9 mouse cellular contexts compared by ENCODE assay signal in the genomic region with DNA sequence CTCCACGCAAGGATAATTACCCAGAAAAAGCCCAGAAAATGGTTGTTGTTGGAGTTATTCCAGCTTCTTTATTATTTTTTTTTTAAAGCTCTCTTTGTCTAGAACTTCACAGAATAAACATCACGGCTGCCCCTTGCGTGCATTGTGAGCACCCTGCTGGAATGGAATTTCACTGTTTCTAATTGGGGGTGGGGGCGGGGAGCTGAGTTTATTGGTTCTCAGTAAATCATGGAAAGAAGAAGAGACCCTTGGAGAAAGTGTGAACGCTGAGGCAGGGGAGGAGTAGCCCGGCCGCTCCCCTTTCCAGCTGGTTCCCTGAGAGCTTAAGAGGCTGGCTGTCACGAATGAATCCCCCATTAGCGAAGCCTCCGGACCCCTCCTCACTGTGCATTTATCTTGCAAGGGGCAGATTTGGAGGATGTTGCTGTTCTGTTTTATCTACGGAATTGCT.
DNase-seq lines count a peak whose midpoint lies in the region; ATAC-seq and TF ChIP-seq lines count a peak whose summit lies in the region.
"Had no signal": no experiment of that assay in that cellular context is flagged by ENCODE, and none has a peak within 500 bp of the region (broad histone marks: within the 10 kb centered on the region; RNA-seq: fewer than 3 reads in every experiment).

No protein-coding gene starts in this region.

- peak overlapping the region; percentile 50 for H3K27ac ChIP-seq in heart, embryonic 11.5 days (ENCODE audit: low read depth, low read length)
- no peak overlapping the region for H3K27ac ChIP-seq in hindbrain, embryonic 11.5 days (ENCODE audit: low read depth, low read length)
- no peak overlapping the region for H3K27ac ChIP-seq in midbrain, embryonic 14.5 days (replicated peaks; ENCODE audit: low read depth, low read length)

- no peak overlapping the region for H3K9ac ChIP-seq in heart, embryonic 11.5 days (ENCODE audit: low read depth, low read length)
- H3K9ac ChIP-seq in hindbrain, embryonic 11.5 days (ENCODE audit: low read depth, low read length) = no peak overlapping the region
- no peak overlapping the region for H3K9ac ChIP-seq in midbrain, embryonic 14.5 days (replicated peaks; ENCODE audit: low read length)

- no peak for TF ChIP-seq POLR2A in brain, embryonic 14.5 days (IDR thresholded peaks at IDR 0.05; ENCODE audit: borderline replicate concordance, extremely low read depth, insufficient read depth, insufficient read length, poor library complexity, severe bottlenecking)

- intact Hi-C loops in heart, postnatal 25 days (cut with DNase I) = no loop called here

- no peaks in the 10 kb centered on the region for H3K9me3 ChIP-seq in heart, embryonic 11.5 days (replicated peaks; ENCODE audit: control insufficient read depth, low read length)
- H3K9me3 ChIP-seq in hindbrain, embryonic 11.5 days (ENCODE audit: control insufficient read depth, low read length) = no peaks in the 10 kb centered on the region
- H3K9me3 ChIP-seq in midbrain, embryonic 14.5 days (ENCODE audit: control insufficient read depth, low read length) = no peaks in the 10 kb centered on the region

- H3K4me1 ChIP-seq in heart, embryonic 11.5 days (ENCODE audit: control insufficient read depth, insufficient read depth, low read length) = peaks cover 37% of the 10 kb centered on the region
- H3K4me1 ChIP-seq in hindbrain, embryonic 11.5 days (replicated peaks; ENCODE audit: control insufficient read depth, insufficient read depth, low read length) = peaks cover 8% of the 10 kb centered on the region
- H3K4me1 ChIP-seq in midbrain, embryonic 14.5 days (ENCODE audit: control insufficient read depth, insufficient read depth, low read length) = peaks cover 11% of the 10 kb centered on the region; the same call in 1 of the 2 replicates

- no peak for ATAC-seq in heart, embryonic 11.5 days (replicated peaks; ENCODE audit: insufficient number of reproducible peaks, low FRiP score, low TSS enrichment)
- no peak; the same call in 1 of the 2 replicates for ATAC-seq in hindbrain, embryonic 11.5 days (ENCODE audit: low FRiP score)
- no peak for ATAC-seq in midbrain, embryonic 14.5 days (ENCODE audit: low FRiP score, low TSS enrichment)

- DNase-seq in heart, postnatal 25 days (ENCODE audit: low spot score) = no peak
- DNase-seq in brain, embryonic 14.5 days (ENCODE audit: low read depth) = peak; percentile 88
- peak; percentile 41 for DNase-seq in hindbrain, embryonic 11.5 days (ENCODE audit: low spot score)
- DNase-seq in midbrain, embryonic 14.5 days = peak; percentile 63
- no peak for DNase-seq in urinary bladder, postnatal 25 days (ENCODE audit: low spot score)
- no peak for DNase-seq in spleen, postnatal 36 days (ENCODE audit: low spot score in 2 of 2)
- DNase-seq in thymus, adult 18-20 months = no peak
- DNase-seq: gastrocnemius, postnatal 36 days had no signal

- H3K4me3 ChIP-seq in heart, embryonic 11.5 days (ENCODE audit: low read depth, low read length) = no peak overlapping the region
- no peak overlapping the region for H3K4me3 ChIP-seq in hindbrain, embryonic 11.5 days (ENCODE audit: low read depth, low read length)
- H3K4me3 ChIP-seq in midbrain, embryonic 14.5 days (replicated peaks; ENCODE audit: low read depth, low read length) = no peak overlapping the region

- WGBS in heart, embryonic 11.5 days (ENCODE audit: insufficient replicate concordance) = 13% methylated on average over 11 of the region's 11 CpGs
- 6% methylated on average over 11 of the region's 11 CpGs for WGBS in hindbrain, embryonic 11.5 days
- WGBS in midbrain, embryonic 14.5 days = 7% methylated on average over 11 of the region's 11 CpGs

- peak overlapping the region; percentile 2 for H3K4me2 ChIP-seq in heart, embryonic 11.5 days
- no peak overlapping the region for H3K4me2 ChIP-seq in hindbrain, embryonic 11.5 days (replicated peaks; ENCODE audit: low read depth, low read length)
- 0 out of 2 replicates have a peak overlapping the region, but pooled peaks have one; percentile 22 for H3K4me2 ChIP-seq in midbrain, embryonic 14.5 days (ENCODE audit: low read length)

- H3K27me3 ChIP-seq in heart, embryonic 11.5 days (ENCODE audit: control insufficient read depth, insufficient read depth, low read length) = no peaks in the 10 kb centered on the region
- H3K27me3 ChIP-seq in hindbrain, embryonic 11.5 days (ENCODE audit: control insufficient read depth, insufficient read depth, low read length) = no peaks in the 10 kb centered on the region
- H3K27me3 ChIP-seq in midbrain, embryonic 14.5 days (ENCODE audit: control insufficient read depth, insufficient read depth, low read length) = no peaks in the 10 kb centered on the region

- no peak for TF ChIP-seq CTCF in brain, embryonic 14.5 days (IDR thresholded peaks at IDR 0.05; ENCODE audit: borderline replicate concordance, extremely low read depth, insufficient read depth, insufficient read length)

- H3K36me3 ChIP-seq in heart, embryonic 11.5 days (ENCODE audit: control insufficient read depth, insufficient read depth, low read length) = no peaks in the 10 kb centered on the region
- no peaks in the 10 kb centered on the region for H3K36me3 ChIP-seq in hindbrain, embryonic 11.5 days (ENCODE audit: control insufficient read depth, insufficient read depth, low read length)
- no peaks in the 10 kb centered on the region for H3K36me3 ChIP-seq in midbrain, embryonic 14.5 days (ENCODE audit: control insufficient read depth, insufficient read depth, low read length)

Comparison
In these comparisons a context has a peak if more than half of its experiments do, and no peak if none do; other contexts are left out.
1. DNase-seq: peak in brain, embryonic 14.5 days (single experiment), hindbrain, embryonic 11.5 days (single experiment) and midbrain, embryonic 14.5 days (single experiment); none in heart, postnatal 25 days (single experiment), urinary bladder, postnatal 25 days (single experiment), spleen, postnatal 36 days (0 of 2) and thymus, adult 18-20 months (0 of 2).